Mouse (Mus musculus) liver, postnatal 0 days (tissue): ENCODE results near the gene Vps52.

Experiments
- CTCF ChIP-seq: sonication (generic); IDR thresholded peaks from 2 replicates; pipeline ENCODE4 v1.5.1; 2016; ENCODE audit warnings: antibody characterized with exemption, low read depth
- EP300 ChIP-seq: IDR thresholded peaks from 2 replicates; pipeline ENCODE4 v1.6.1; 2016; ENCODE audit warnings: antibody characterized with exemption, low read depth, mild to moderate bottlenecking

DNA sequence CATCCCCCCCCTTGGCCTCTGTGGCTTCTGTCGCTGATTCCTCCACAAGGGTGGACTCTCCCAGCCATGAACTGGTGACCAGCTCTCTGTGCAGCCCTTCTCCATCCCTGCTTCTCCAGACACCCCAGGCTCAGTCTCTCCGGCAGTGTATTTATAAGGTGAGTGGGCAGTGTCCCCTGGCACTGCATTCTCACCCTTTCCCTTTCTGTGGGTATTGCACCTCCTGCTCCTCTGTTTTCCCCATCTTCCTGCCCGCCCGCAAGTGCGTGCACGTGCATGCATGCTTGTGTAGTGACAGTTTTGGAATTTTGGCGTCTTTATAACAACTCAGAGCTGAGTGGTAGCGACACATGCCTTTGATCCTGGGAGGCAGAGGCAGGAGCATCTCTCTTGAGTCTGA, 41.7 kb upstream of the Vps52 start:
- TF ChIP-seq CTCF (no peak), EP300 (no peak)
